Mouse (Mus musculus) neural tube, embryonic 13.5 days (tissue): ENCODE results near the gene Akr1c12. TPM values are rescaled to one million over a fixed set of nuclear protein-coding genes. Genes with fewer than 3 reads are reported as not detected.
"Not testable (repeated sequence)": the region's sequence is repeated elsewhere in the genome, so short reads cannot be mapped to it uniquely, and the experiment has no call there.

Experiments used
- ATAC-seq: fragments of 200-750 bp; cut with Nextera tagmentation; 2 replicates; pipeline ENCODE4 v1.8.0; 2017; ENCODE audit warnings: low read depth, mild to moderate bottlenecking, moderate TSS enrichment, moderate library complexity
- H3K27ac ChIP-seq: fragments of 300-500 bp; sonication (generic); replicated peaks from 2 replicates; pipeline ENCODE4 v1.5.1; 2015; ENCODE audit warnings: moderate library complexity, mild to moderate bottlenecking, inconsistent platforms
- H3K27me3 ChIP-seq: fragments of 300-500 bp; sonication (generic); 2 replicates; pipeline ENCODE4 v1.6.1; 2015; ENCODE audit warnings: mild to moderate bottlenecking, inconsistent platforms
- H3K36me3 ChIP-seq: fragments of 300-500 bp; sonication (generic); 2 replicates; pipeline ENCODE4 v1.6.1; 2015; ENCODE audit warnings: mild to moderate bottlenecking, inconsistent platforms
- H3K4me1 ChIP-seq: fragments of 300-500 bp; sonication (generic); replicated peaks from 2 replicates; pipeline ENCODE4 v1.6.1; 2015; ENCODE audit warnings: inconsistent platforms
- H3K4me2 ChIP-seq: fragments of 300-500 bp; sonication (generic); 2 replicates; pipeline ENCODE4 v1.6.1; 2015; ENCODE audit warnings: inconsistent platforms, mild to moderate bottlenecking, moderate library complexity
- H3K4me3 ChIP-seq: fragments of 300-500 bp; sonication (generic); 2 replicates; pipeline ENCODE4 v1.5.1; 2015; ENCODE audit warnings: mild to moderate bottlenecking, inconsistent platforms
- H3K9ac ChIP-seq: fragments of 300-500 bp; sonication (generic); 2 replicates; pipeline ENCODE4 v1.6.1; 2015; ENCODE audit warnings: moderate library complexity, mild to moderate bottlenecking, inconsistent platforms
- H3K9me3 ChIP-seq: fragments of 300-500 bp; sonication (generic); 2 replicates; pipeline ENCODE4 v1.6.1; 2016; ENCODE audit warnings: inconsistent platforms
- WGBS: fragments of 180-500 bp; shearing (Covaris S2); methylation state at CpG from one replicate; pipeline ENCODE4 v1.1.7; 2015; 5-methylcytosine and 5-hydroxymethylcytosine counted together
- polyA plus RNA-seq: library from polyadenylated mRNA; unstranded; fragments of >200 nt; fragmentation: Nextera tagmentation; extraction: Ambion mirVana; gene quantifications from 2 replicates; pipeline ENCODE4 v1.2.1, GENCODE M21; 2015

Gene Akr1c12
- 0.24 TPM in 1 of 2 replicates, not detected in the other for polyA plus RNA-seq

DNA sequence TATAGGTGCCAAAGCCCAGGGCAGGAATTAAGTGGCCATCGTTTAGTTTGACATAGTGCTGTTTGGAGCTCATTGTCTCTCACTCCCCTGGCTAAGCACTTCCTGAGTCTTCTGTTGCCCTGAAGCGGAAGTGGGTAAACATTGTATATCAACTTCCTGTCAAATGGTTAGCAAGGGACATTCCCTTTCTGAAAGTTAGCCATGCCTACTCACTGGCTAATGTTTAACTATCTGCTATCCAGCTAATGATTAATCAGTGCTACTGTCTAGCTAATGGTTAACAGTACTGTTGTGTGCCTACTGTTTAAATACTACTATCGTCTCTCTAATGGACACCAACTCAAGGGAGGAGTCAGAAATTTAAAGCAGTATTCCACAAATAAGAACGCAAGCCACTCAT is at the start of gene Akr1c12:
TSS of gene Akr1c12 (minus strand) at position 150 of the 400 bp plus-strand sequence.
- H3K27ac ChIP-seq, result no peak within 1 kb of the TSS
- WGBS, result 40% methylated on average over 4 of the region's 4 CpGs
- H3K27me3 ChIP-seq, result no peaks in the 10 kb centered on the region
- no peaks in the 10 kb centered on the region for H3K36me3 ChIP-seq
- no peaks in the 10 kb centered on the region for H3K4me1 ChIP-seq
- H3K4me2 ChIP-seq, result no peak within 1 kb of the TSS
- ATAC-seq, result no peak
- no peaks in the 10 kb centered on the region for H3K9me3 ChIP-seq
- no peak within 1 kb of the TSS for H3K4me3 ChIP-seq
- H3K9ac ChIP-seq, result no peak within 1 kb of the TSS

DNA sequence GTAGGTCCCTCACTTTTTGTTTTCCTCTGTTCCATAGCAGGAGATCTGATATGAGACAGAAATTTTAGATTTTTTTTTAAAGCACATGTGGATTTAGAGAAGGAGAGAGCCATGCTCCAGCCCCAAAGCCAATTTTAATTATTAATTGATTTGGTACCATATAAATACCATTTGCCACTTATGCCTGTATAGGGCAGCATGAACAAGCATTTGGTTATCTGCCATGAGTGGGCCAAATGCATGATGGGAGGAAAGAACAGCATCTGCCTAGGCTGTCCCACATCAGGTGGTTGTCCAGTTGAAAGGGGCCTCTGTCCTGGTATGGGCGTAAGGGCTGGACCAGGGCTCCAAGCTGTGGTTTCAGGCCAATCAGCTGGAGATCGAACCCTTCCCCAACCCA is 39.5 kb upstream of the Akr1c12 start:
- Histone ChIP-seq H3K36me3 (no peaks in the 10 kb centered on the region), H3K4me1 (no peaks in the 10 kb centered on the region), H3K9me3 (no peaks in the 10 kb centered on the region), H3K4me2 (no peak overlapping the region), H3K9ac (no peak overlapping the region), H3K27ac (no peak overlapping the region), H3K27me3 (no peaks in the 10 kb centered on the region), H3K4me3 (no peak overlapping the region)
- ATAC-seq, result no peak
- WGBS, result 95% methylated on average over 2 of the region's 2 CpGs

DNA sequence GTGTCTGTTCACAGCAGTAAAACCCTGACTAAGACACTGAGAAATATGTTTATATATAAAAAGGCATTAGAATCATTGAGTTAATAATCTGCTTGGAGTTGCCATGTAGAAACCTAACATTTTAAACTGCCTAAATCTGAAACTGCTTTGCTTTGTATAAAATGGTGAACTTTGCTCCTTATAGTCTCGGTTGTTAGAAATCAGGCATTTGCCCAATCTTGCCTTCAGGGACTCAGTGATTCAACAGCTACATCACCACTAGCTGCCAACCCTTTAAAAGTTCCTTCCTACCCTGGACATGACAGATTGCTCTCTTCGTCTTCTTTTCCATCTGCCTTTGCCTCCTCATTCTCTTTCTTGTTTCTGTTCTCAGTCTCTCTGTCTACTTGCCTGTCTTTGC is 34.7 kb upstream of the Akr1c12 start:
- Histone ChIP-seq H3K9ac (no peak overlapping the region), H3K27ac (no peak overlapping the region), H3K9me3 (no peaks in the 10 kb centered on the region), H3K27me3 (no peaks in the 10 kb centered on the region), H3K36me3 (no peaks in the 10 kb centered on the region), H3K4me2 (no peak overlapping the region), H3K4me1 (no peaks in the 10 kb centered on the region), H3K4me3 (no peak overlapping the region)
- WGBS, result 74% methylated on average over 2 of the region's 2 CpGs
- no peak for ATAC-seq

DNA sequence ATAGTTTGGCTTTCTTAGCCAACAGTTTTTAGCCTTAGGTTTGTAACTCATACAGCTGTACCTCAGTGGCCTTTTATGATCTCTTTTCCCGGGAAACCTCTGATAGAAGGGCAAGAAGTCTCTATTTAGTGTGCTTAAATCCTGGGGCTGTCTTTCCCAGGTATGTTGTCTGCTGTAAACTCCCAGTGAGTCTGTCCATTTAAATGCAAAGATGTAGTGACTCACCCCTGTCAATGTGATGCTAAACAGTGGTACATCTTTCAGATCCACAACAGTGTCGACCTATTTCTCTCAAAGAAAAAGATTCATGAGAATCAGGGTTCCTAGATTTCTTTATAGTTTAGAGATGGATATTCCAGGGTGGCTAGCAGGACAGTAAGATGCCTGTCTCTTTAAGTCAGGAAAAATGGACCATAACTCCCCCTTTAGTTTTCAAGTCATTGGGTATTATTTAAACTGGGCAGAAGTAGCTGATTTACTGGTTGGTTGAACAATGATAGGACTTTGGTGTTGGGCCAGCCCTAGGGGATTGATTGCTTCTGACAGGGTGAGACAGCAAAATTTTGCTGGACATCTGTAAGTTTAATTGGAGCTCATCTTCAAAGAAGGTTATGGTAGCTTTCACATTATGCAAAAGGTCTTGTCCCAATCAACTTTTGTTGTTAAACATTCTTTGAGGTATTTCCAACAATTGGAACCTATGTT is 25.8 kb upstream of the Akr1c12 start:
- WGBS, result 34% methylated on average over 2 of the region's 2 CpGs
- Histone ChIP-seq H3K4me2 (no peak overlapping the region), H3K9me3 (no peaks in the 10 kb centered on the region), H3K9ac (no peak overlapping the region), H3K36me3 (no peaks in the 10 kb centered on the region), H3K4me1 (no peaks in the 10 kb centered on the region), H3K4me3 (no peak overlapping the region), H3K27ac (no peak overlapping the region), H3K27me3 (no peaks in the 10 kb centered on the region)
- no peak for ATAC-seq

DNA sequence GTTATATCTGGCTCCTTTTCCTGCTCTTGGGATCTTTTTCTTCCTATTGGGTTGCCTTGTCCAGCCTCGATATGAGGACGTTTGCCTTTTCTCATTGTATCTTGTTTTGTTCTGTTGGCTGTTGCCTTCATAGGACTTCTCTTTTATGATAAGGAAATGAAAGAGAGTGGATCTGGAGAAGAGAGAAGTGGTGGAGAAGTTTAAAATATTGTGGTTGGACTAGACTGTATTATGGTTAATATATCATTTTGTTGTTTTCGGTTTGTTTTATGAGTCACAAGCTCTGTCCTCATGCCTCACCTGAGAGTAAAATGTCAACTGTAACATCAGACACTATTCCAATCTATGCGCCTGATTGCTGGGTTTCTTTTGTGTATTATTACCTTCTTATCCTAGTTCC is 17.8 kb upstream of the Akr1c12 start:
- Histone ChIP-seq H3K27me3 (no peaks in the 10 kb centered on the region), H3K4me3 (no peak overlapping the region), H3K9ac (no peak overlapping the region), H3K4me1 (no peaks in the 10 kb centered on the region), H3K27ac (no peak overlapping the region), H3K4me2 (no peak overlapping the region), H3K36me3 (no peaks in the 10 kb centered on the region), H3K9me3 (no peaks in the 10 kb centered on the region)
- 92% methylated on average over 4 of the region's 4 CpGs for WGBS
- no peak for ATAC-seq

DNA sequence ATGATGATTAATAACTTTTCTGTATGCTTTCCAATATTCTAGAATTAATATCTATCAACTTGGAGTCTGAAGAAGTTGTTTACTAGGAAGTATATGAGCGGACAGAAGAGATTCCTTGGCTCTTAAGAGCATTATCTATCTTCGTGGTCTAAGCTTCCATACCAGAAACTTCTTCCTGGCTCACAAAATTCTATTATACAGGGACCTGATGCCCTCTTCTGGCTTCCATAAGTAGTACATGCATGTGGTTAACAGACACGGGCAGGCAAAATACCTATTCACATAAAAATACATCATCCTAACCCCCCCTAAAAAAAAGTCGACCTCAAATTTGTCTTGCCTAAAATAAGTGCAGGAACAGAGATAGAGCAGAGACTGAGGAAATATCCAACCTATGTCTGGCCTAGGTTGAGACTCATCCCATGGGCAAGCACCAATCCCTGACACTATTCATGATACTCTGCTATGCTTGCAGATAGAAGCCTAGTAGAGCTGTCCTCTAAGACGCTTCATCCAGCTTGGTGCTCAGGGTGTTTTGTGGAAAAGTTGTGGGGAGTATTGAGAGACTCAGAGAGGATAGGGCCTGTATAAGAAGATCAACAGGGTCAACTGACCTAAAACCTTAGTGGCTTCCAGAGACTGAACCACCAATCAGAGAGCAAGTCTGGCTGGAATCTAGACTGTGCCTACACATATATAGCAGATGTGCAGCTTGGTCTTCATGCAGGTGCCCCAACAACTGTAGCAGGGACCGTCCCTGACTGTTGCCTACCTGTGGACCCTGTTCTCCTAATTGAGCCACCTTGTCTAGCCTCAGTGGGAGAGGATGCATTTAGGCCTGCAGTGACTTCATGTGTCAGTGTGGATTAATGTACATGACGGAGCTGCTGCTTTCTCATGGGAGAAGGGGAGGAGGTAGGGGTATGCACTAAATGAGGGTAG is 2.5 kb upstream of the Akr1c12 start:
- 0 out of 2 replicates have a peak, but pooled peaks have one; percentile 61 for ATAC-seq
- WGBS, result 45% methylated on average over 7 of the region's 7 CpGs
- Histone ChIP-seq H3K4me3 (no peak overlapping the region), H3K9me3 (no peaks in the 10 kb centered on the region), H3K9ac (no peak overlapping the region), H3K36me3 (no peaks in the 10 kb centered on the region), H3K4me1 (no peaks in the 10 kb centered on the region), H3K4me2 (no peak overlapping the region), H3K27ac (no peak overlapping the region), H3K27me3 (no peaks in the 10 kb centered on the region)

DNA sequence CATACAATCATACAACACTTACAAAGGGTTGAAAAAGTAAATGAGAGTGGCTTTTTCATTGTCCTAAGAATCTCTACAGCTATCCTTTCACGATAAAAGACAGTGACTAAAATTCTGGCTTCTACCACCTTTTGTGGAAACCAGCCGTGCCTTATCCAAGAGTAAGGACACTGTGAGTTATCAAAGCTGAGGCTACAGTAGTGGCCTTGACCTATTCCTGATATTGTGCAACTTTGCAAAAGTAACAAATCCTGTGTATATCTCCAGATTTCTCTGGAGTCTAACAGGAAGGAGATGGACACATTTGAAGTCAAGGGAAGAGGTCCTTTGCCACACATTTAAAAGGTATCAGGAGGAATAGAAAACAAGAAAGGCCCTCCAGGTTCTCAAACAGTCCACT is 1.7 kb downstream of the Akr1c12 start:
- Histone ChIP-seq H3K9me3 (no peaks in the 10 kb centered on the region), H3K9ac (no peak overlapping the region), H3K4me1 (no peaks in the 10 kb centered on the region), H3K27me3 (no peaks in the 10 kb centered on the region), H3K4me3 (no peak overlapping the region), H3K36me3 (no peaks in the 10 kb centered on the region), H3K4me2 (no peak overlapping the region), H3K27ac (no peak overlapping the region)
- WGBS, result 89% methylated on average over 2 of the region's 2 CpGs
- ATAC-seq, result no peak

DNA sequence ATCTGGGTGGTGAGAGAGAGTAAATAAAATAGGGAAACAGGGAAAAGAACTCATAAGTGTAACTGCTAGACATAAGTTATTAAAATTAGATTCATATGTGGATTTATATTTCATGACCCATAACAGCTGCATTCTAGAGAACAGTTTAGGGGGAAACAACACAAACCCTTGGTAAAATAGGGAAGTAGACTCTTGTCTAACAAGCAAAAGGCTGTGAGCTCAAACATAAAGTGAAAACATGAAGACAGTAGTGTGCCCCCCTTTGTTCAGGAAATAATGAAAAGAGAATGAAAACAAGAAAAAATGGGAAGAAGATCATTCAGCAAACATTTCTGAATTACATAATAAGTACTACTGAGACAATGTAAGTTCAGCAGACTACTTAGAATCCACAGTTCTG is 8.4 kb downstream of the Akr1c12 start:
- no peak for ATAC-seq

DNA sequence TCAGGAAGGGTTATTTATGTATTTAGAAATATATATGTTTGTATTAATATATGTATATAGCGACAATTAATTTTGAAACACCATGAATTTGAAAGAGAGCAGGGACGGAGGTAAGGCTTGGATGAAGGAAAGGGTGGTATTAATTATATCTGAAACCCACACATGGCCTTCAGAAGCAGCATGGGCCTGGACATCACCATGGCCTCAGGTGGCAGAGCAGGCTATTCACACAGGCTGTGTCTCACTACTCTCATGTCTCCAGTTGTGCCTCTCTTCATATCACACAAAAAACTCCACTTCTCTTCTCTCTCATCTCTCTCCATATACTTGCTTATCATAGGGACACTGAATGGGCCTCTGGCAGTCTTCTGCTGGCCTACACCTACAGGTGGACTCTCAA is 13.8 kb downstream of the Akr1c12 start:
- WGBS, result 85% methylated on average over 2 of the region's 2 CpGs

More for the DNA sequence above, 8.4 kb downstream of the Akr1c12 start:
- no peaks in the 10 kb centered on the region for H3K27me3 ChIP-seq
- H3K4me2 ChIP-seq, result no peak overlapping the region
- H3K9ac ChIP-seq, result no peak overlapping the region
- H3K36me3 ChIP-seq, result no peaks in the 10 kb centered on the region
- no peaks in the 10 kb centered on the region for H3K4me1 ChIP-seq
- H3K27ac ChIP-seq, result no peak overlapping the region
- H3K9me3 ChIP-seq, result no peaks in the 10 kb centered on the region
- H3K4me3 ChIP-seq, result no peak overlapping the region

DNA sequence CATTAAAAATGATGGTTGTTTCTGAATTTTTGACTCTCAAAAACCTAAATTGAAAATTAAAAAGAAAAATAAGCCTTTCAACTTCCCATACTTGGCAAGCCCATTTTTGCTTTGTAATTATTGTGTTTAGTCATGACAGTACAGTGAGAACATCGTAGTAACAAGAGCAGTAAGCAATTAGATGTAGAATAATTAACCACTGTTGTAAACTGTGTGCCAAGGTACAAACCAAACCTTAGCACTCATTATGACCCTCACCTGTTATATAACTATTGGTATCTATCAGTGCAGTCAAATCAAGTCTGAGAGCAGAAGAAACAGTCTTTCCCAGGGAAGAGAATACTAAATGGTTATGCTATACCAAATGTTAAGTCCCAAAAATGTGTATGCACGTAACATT is 14.2 kb downstream of the Akr1c12 start:
- Histone ChIP-seq H3K9ac (no peak overlapping the region), H3K36me3 (no peaks in the 10 kb centered on the region), H3K4me3 (no peak overlapping the region), H3K9me3 (no peaks in the 10 kb centered on the region), H3K4me2 (no peak overlapping the region), H3K27me3 (no peaks in the 10 kb centered on the region), H3K27ac (no peak overlapping the region), H3K4me1 (no peaks in the 10 kb centered on the region)
- no peak for ATAC-seq
- whole genome bisulfite sequencing, result 87% methylated on average over 2 of the region's 2 CpGs

More for the DNA sequence above, 13.8 kb downstream of the Akr1c12 start:
- not testable (repeated sequence) for H3K4me2 ChIP-seq, H3K36me3 ChIP-seq, H3K4me1 ChIP-seq, H3K9me3 ChIP-seq, H3K27me3 ChIP-seq, ATAC-seq, H3K4me3 ChIP-seq, H3K9ac ChIP-seq, H3K27ac ChIP-seq

DNA sequence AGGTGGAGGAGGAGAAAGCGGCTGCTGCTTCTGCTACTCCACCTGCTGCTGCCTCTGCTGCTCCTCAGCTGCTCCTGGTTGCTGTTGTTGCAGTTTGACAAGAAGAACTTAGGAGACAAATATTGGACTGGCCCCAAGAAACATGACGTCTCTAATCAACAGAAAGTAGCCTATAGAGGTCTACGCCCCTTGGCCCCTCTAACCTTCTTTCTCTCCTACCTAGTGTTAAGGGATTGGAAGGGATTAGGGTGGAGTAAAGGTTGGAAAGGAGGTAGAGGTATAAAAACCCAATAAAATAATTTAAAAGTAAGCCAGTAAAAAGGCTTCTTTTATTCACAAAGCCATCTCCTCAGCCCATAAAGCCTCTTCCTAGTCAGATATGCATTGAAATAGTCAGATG is 14.6 kb downstream of the Akr1c12 start:
- WGBS, result 89% methylated on average over 3 of the region's 3 CpGs
- no peaks in the 10 kb centered on the region for H3K9me3 ChIP-seq
- no peak overlapping the region for H3K4me3 ChIP-seq
- no peaks in the 10 kb centered on the region for H3K27me3 ChIP-seq
- no peaks in the 10 kb centered on the region for H3K4me1 ChIP-seq
- no peak overlapping the region for H3K9ac ChIP-seq
- H3K27ac ChIP-seq, result no peak overlapping the region
- no peak for ATAC-seq
- no peak overlapping the region for H3K4me2 ChIP-seq
- H3K36me3 ChIP-seq, result no peaks in the 10 kb centered on the region

DNA sequence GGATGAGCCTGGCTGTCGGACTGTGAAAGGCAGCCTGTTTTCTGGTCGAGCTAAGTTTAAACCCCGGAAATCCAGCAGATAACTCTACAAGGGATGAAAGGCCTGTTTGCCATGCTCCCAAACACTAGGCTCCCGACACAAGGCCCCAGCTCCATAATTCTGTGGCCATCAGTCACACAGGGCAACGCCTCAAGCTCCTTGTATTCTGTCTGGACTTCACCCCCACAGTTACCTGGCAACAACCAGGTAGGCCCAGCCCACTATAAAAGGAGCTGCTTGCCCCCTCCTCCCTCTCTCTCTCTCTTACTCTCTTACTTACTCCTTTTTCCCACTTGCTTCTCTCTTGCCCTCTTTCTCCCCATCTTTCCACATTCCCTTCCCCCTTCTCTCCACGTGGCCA is 21.9 kb downstream of the Akr1c12 start:
- no peak overlapping the region for H3K4me2 ChIP-seq
- 81% methylated on average over 6 of the region's 6 CpGs for WGBS
- no peak overlapping the region for H3K9ac ChIP-seq
- H3K27me3 ChIP-seq, result no peaks in the 10 kb centered on the region
- no peak overlapping the region for H3K27ac ChIP-seq
- H3K4me1 ChIP-seq, result no peaks in the 10 kb centered on the region
- no peaks in the 10 kb centered on the region for H3K36me3 ChIP-seq
- H3K9me3 ChIP-seq, result no peaks in the 10 kb centered on the region
- no peak overlapping the region for H3K4me3 ChIP-seq
- ATAC-seq, result no peak
